Mouse (Mus musculus): ENCODE data around the gene Stard10. TPM values are rescaled to one million over a fixed set of nuclear protein-coding genes. Genes with fewer than 3 reads are reported as not detected.

Gene Stard10
- total RNA-seq, 2 experiments from 2014 or later = 16.0 to 16.3 TPM

DNA sequence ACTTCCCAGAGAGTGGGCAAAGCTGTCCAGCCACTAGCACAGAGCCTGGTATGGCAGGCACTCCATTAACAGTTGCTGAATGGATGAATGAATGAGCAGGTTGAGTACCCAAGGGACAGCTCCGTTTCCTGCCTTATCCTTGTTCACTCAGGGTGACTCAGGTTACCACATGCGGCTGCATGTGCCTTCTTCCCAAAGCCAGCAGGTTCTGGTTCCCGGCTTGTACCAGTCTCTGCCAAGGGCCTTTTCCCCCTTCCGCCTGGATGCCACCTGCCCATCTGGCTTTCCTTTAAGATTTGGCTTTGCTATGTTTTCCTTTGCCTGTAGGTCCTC lies 13.9 kb downstream of the Stard10 start:
- no peak for DNase-seq

DNA sequence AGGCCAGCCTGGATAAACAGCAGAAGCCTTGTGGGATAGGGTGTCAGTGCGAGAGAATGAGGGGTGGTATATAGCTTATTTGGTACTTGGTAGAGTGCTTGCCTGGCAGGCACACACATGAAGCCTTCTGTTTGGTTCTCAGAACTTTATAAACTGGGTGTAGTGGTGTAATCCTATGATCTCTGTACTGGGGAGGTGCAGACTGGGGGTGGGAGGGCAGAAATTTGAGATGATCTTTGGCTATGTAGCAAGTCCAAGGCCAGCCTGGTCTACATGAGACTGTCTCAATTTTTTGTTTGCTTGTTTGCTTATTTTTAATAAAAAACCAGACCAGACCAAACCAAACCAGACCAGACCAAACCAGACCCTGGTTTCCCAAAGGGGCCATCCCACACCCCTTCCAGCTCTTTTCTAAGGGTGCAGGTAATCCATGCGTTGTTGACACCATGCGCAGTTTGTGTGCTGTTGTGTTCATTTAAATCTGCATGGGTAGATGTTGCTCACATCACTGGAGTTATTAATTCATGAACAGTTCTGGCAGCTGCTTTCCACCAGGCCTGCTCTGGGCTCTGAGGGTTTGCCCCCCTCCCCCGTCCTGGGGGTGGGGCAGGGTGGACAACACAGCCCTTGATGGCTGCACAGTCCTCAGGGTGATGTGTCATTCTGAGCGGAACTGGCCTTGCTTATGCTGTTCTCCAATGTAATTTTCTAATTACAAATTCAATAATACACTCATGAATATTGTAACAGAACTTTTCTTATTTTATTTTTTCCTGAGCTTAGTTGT lies 15.4 kb downstream of the Stard10 start:
- DNase-seq = no peak

DNA sequence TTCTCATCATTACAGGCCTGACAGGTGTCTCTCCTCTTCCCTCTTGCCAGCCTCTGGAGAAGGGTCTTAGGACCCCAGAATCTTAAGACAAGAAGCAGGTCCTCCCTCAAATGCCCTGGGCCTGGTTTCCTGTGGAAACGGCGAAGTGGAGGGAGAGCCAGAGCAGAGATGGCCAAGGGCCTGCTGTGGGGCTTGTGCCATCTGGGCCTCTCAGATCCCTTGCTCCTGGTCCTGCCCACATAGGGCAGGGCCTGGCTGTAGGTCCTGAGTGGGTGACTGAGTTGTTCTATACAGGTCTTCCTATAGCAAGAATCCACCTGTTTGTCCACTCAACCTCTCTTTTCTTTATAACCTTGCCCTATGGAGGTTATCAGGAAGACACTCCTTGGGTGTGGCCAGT lies 18.3 kb downstream of the Stard10 start:
- no peak for DNase-seq

DNA sequence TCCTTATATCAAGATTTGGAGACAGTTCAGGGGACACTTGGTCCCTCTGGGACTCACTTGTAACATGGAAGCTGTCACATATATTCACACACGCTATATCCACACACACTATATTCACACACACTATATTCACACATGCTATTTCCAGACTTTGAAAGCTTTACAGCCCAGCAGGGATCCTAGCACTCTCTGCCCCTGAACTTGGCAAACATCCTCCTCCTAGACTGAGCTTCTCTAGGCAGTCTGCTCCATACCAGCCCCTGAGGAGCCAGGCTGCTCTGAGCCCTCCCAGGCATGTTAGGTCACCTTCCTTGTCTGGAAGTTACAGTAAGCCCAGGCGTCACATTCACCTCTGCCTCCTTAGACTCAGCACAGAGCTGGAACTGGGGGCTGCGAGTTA lies 19.8 kb downstream of the Stard10 start:
- DNase-seq = no peak

DNA sequence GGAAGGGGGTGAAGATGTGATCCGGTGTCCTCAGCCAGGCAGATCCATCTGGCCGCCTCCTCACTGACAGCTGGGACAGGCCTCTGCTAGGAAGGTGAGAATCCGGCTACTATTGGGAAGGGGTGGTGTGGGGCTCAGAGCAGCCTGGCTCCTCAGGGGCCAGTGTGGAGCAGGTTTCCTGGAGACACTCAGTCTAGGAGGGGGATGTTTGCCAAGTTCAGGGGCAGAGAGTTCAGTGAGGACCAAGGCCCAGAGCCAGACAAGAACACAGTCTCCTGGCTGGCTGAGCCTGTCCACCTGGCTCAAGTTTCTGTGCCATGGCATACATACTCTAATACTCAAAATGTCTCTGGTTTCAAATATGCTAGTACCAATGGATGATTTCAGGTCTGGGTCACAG lies 20.5 kb downstream of the Stard10 start:
- no peak for DNase-seq

DNA sequence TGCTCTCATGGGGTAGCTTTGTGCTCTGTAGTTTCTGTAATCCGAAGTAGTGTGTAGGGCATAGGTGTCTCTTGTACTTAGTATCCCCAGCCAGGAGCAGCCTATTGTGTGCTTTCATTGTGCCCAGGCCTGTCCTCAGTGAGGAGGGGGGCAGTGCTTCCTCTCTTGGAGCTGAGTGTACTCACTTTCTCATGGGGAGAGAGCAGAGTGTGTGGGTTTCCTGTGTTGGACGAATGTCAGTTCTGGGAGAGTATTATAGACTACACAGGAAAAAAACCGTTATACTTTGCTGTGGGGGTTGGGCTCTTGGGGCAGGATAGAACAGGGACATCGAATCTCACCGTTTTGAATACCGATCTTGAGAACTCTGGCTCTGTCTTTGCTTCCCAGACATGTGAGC lies 24.5 kb downstream of the Stard10 start:
- DNase-seq = no peak

DNA sequence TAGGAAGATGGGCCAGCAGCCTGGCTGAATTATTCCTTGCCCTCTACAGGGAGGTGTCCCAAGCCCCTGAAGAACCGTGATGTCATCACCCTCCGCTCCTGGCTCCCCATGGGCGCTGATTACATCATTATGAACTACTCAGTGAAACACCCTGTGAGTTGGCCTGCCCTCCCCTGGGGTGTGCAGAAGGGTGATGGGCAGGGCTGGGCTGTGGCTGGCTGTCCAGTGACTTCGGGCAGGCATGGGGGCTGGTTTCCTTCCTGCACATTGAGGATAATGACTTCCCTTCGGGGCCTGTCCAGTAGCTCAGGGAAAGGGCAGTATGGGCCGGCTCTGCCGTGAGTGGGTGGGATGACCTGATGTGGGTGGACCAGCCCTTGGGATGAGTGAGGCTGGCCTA lies 26.2 kb downstream of the Stard10 start:
- no peak for DNase-seq

DNA sequence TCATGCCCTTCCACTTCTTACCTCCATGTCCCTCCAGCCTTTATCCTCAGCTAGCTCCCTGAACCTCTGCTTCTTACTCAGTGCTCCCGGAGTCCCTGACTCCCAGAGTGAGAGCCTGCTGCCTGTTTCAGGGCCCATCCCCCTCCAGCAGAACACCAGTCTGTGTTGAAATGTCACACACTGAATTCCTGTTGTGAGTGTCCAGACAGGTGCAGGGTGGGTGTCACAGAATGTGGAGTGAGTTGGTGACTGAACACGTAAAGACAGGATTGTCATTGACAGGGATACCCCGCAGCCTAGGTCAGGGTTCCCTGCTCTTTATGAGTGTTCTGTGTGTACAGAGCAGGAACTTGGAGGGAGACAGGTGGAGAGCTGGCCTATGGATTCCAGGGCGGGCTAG lies 28.0 kb downstream of the Stard10 start:
- DNase-seq = no peak

DNA sequence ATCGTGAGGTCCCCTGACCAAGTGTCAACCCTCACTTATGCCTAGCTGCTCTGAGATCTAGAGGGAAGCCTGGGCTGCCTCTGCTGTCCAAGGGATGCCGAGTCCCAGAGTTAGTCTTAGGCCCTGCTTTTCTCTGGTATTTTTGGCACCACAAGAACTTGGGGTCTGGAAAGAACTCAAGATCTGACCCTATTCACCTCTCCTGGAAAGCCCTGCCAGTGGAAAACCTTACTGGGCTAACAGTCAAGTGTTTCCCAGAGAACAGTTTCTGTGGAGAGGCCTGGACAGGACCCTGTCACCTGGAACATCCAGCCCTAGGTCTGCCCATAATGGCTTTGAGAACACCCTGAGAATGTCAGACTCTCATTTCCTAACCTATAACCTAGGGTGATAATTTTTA lies 30.1 kb downstream of the Stard10 start:
- DNase-seq = no peak

DNA sequence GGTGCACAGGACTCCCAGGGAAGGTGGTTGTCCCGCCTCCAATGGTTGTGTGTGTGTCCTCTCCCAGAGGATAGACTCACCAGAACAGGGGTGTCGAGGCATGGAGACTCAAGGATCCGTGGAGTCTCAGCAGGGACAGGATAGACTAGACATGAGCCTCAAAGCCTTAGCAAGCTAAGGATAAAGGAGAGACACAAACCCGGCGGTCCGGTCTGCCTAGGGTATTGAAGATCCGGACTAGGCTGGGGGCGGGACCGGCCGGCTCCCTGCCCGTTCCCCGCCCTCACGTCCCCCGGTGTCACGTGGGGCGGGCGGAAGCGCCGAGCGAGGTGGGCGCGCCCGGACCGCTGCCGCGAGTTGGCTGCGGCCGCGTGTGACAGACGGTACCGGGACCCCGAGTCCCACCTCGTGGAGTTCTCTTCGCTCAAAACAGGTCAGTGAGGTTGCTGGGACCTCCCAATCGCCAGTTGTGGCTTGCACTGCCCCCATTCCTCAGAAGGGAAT lies 30.9 kb downstream of the Stard10 start, which contains the start of gene Arap1:
Arap1 (plus strand) TSS at position 301 of the 504 bp plus-strand sequence.
- DNase-seq = peak; percentile 55

DNA sequence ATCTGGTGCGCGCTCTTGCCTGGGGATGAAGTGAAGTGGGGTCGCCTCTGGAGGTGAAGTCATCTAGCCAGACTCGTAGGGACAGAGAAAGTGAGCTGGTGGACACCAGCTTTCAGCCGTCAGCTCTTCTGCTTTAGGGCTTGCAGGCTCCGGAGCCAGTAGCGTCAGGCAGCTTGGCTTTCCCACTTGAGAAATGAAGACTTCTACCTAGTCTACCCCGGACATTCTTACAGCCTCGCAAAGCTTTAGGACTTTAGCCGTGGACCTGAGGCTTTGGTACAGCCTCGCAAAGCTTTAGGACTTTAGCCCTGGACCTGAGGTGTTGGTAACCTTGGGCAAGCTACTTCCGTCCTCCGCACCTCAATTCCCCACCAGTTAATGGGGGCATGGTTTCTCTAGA lies 31.4 kb downstream of the Stard10 start:
- no peak for DNase-seq

DNA sequence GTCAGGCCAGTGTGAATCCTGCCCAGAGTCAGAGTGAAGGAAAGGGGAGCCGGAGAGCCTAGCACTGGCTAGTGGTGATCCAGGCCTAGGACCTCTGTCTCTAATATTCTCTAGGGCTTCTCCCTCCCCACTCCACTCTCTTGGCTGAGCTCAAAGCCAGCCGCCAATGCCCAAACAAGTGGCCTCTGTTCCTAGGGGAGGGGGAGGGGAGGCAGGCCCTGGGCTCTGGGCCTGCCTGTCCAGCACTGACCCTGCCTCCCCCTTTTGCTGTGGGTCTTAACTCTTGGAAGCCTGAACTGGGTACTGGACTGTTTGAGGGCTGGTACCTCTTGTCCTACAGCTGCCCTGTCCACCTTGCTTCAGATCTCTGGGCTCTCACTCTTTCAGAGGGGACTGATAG lies 33.0 kb downstream of the Stard10 start:
- DNase-seq = no peak

DNA sequence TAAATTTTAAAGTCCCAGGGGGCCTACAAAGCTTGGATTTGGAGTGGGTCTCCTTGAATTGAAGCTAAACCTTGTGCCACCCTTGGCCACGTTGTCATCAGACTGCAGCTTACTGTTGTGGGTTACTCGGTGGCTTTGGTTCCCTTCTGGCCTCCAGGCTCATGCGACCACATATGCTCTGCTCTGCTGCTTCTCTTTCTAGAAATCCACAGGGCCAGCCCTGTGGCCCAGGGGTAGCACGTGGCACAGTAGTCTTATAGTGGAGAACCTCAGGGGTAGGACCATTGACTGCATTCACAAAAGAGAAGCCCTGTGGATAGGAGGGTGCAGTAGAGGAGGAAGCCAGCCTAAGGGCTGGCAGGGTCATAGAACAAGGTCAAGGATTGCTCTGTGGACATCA lies 35.5 kb downstream of the Stard10 start:
- no peak for DNase-seq

DNA sequence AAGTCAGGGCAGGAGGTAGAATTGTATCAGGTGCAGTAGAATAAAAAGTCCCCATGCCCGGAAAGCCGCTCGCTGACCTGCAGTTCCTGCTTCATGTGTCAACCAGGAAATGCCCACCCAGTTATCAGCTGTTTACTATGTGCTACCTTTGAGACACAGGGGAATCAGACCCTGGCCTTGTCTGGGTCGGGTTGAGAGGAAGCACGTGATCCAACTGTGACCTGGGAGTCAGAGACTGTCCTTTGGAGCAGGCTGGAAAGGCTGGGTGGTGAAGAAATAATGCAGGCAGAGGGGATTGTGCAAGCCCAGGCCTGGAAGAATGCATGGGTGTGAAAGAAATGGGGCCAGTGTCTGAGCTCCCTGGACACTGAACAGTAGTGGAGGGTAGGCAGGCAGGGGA lies 37.5 kb downstream of the Stard10 start:
- DNase-seq = no peak

DNA sequence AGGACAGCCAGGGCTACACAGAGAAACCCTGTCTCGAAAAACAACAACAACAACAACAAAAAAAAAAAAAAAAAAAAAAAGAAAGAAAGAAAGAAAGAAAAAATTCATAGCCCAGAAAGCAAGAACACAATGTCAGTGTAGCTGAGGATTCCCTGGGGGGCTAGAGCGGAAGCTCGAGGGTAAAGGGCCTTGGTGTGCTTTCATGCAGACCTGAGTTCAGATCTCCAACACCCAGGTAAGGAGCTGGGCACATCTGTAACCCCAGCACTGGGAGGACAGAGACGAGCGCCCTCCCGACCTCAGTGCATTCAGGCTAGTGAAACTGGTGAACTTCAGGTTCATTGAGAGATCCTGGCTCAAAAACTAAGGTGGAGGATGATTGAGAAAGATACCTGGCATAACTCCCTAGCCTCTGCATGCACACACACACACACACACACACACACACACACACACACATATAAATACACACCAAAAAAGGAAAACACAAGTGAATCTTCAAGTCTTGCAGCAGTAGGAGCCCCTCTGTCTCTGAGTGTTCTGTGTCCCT lies 38.7 kb downstream of the Stard10 start:
- DNase-seq = no peak

DNA sequence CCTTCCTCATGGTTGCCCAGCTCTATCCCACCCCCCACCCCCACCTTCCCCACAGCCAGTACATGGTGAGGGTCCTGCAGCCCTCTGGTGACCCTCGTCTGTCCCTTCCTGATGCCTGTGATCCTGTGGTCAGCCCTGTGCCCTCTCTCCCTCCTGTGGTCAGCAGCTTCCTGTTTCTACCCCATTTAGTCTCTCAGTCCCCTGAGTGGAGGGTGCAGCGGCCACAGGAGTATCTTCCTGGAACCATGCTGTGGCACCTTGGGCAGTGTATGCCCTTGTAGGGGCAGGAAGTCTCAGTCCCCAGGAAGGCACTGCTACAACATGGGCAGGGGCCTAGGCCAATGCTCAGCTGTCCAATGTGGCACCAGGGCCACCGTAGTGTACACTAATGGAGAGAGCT lies 40.0 kb downstream of the Stard10 start:
- DNase-seq = no peak

DNA sequence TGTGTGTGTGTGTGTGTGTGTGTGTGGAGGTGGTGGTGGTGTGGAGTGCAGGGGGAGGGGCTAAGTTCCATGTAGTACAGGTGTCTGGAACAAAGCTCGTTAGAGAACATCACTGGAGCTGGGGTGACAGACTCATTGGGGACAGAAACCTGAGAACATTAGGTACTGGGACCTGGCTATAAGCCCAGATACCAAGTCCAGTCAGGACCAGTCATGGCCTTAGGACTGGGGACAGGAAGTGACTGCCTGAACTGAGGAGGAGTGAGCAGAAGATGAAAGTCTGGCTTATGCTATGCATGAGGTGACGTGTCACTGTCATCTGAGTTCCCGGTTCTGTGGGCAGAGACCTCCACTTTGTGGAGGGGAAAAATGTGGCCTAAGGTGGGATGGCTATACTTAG lies 43.5 kb downstream of the Stard10 start:
- no peak for DNase-seq

DNA sequence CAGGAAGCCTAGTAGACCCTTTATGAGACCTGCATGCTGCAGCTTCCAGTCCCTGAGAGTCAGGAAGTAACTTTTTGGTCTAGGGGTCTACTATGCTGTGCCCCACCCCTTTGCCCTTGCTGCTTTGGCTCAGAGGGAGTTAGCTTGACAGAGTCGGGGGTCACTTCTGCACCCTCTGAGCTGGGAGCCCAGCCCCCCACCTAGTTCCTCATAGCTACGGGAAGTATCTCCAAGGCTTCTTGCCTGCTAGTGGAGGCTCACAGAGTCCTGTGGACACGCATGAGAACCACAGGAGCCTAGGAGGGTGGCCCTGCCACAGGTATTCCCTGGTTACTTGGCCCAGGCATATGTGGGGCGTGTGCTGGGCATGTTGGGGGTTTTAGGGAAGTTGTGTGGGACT lies 44.1 kb downstream of the Stard10 start:
- no peak for DNase-seq

DNA sequence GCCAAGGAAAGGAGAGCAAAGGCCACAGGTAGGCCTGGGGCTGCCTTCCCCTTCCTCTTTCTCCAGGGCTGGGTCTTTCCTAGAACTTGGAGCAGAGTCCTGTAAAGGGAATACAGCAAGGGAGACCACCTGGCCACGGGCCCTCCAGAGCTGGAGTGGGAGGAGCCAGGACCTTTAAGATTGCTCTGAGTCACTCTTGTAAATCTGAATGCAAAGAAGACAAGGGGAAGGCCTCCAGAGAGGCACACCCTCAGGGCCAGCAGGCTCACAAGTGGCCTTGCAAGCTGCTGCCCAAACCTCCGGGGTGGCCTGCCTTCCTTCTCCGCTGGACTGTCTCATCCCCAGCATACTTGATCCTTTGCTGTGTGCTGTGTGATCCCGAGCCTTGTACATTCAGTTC lies 44.9 kb downstream of the Stard10 start:
- no peak for DNase-seq

DNA sequence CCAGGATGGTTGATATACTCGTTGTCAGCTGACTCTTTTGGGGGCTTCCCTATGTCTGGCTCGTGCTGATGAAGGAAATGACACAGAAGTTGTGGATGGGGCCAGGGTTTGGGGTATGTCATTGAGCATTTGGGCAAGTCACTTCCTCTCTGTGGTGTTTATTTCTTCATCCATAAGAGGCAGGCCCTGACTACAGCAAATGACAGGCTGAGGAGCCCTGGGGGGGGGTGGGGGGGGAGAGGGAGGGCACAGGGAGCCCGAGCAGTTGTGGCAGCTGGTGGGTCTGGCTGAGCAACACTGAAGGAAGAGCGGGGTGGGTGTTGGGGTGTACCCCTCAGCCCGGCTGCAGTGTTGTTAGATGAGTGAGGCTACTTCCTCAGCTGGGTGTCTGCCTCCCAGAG lies 45.9 kb downstream of the Stard10 start:
- no peak for DNase-seq

DNA sequence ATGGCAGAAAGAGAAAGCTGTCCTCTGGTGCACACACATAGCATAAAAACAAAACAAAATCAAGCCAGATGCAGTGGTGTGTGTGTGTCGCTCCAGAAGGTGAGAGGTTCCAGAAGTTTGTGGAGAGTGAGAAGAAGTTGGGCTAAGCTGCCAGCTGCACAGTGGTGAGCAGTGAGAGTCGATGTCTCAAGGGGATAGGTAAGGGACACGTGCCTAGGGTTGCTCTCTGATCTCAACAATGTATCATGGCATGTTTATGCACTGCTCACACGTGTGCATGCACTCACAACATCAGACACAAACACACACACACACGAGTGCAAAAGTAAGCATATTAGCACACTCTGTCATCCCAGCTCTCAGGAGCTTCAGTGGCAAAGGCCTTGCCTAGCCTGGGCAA lies 47.0 kb downstream of the Stard10 start:
- DNase-seq = no peak

DNA sequence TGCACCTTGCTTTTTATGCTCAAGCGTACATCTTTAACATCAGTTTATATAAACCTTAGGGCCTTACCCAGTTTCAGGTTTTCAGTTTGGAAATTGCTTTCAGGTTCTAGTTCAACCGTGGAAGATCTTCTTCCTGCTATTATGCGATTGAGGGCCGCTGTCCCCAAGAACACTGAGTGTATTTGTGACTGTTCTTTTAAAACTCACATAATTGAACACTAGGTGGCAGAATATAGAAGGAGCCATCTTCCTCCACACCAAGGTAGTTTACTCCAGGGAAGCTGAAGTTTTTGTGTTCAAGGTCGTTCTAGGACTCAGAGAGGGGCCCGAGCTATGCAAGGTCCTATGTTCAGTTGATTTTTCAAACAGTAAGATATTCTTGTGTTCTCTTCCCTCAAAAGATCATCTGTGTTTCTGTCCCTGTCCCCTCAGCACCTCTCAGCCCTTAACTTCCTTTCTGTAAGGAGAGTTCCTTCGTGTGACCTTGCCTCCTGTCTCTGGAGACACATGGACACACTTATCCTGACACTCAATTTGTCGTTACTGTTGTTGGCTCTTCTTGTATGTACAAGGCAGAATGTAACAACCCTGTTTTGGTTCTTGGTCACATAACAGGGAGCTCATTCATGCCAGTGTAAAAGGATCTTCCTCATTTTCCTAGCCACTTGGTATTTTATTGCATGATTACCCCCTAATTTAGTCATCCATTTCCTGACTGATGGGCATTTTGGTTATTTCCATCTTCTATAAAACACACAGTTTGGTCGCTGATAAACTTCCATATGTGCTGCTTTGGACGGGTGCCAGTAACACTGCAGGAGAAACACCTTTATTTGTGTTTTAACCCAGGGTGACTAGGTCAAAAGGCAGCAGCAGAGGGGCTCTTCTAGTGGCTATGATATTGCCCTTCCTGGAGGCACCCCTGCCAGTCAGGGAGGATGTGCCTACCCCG lies 51.3 kb downstream of the Stard10 start:
- no peak for DNase-seq

DNA sequence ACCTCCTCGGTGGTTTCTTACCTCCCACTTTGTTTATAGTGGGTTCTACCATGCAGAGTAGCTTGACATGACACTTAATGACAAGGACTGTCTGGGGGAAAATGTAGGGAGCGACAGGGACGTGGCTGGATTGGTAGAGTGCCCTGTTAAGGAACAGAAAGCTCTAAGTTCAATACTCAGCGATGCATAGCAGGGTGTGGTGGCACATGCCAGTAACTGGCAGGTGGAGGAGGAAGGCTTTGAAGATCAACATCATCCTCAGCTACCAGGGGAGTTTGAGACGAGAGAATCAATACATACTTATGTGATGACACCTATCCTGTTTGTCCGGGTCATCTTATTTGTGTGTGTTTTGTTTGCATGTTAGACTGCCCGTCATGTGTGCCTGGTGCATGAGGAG lies 52.8 kb downstream of the Stard10 start:
- DNase-seq = no peak
